Mouse (Mus musculus) erythroblast, embryonic 14.5 days (primary cell): Measurements from ENCODE around the gene Cmtm4.

ENCODE experiments used
- GATA1 ChIP-seq: IDR thresholded peaks from 2 replicates; pipeline ENCODE4 v1.6.1; 2012; ENCODE audit warnings: low read length, inconsistent platforms, mixed read lengths
- TAL1 ChIP-seq: IDR thresholded peaks from 3 replicates; pipeline ENCODE4 v1.6.1; 2012; ENCODE audit warnings: low read length, inconsistent platforms, mixed read lengths

- no peak for TF ChIP-seq TAL1
- no peak for TF ChIP-seq GATA1
Observed at GRCm38 (mm10) chr8:104359778-104360456, 35.7 kb downstream of the Cmtm4 start.
